Mouse (Mus musculus) midbrain, embryonic 10.5 days (tissue): ENCODE results near the gene Tktl1. TPM values are rescaled to one million over a fixed set of nuclear protein-coding genes. Genes with fewer than 3 reads are reported as not detected.
"Not testable (repeated sequence)": the region's sequence is repeated elsewhere in the genome, so short reads cannot be mapped to it uniquely, and the experiment has no call there.

Experiments used
- DNase-seq: peaks from one replicate; pipeline ENCODE4 v3.0.0-alpha.2; 2017; ENCODE audit warnings: low spot score
- H3K27ac ChIP-seq: fragments of 300-500 bp; sonication (generic); replicated peaks from 2 replicates; pipeline ENCODE4 v1.5.1; 2016; ENCODE audit warnings: mild to moderate bottlenecking
- H3K27me3 ChIP-seq: fragments of 300-500 bp; sonication (generic); 2 replicates; pipeline ENCODE4 v1.6.1; 2016; ENCODE audit warnings: low read depth, mild to moderate bottlenecking; ENCODE audit not compliant: poor library complexity, severe bottlenecking
- H3K36me3 ChIP-seq: fragments of 300-500 bp; sonication (generic); 2 replicates; pipeline ENCODE4 v1.6.1; 2016; ENCODE audit warnings: mild to moderate bottlenecking, moderate library complexity
- H3K4me1 ChIP-seq: fragments of 300-500 bp; sonication (generic); 2 replicates; pipeline ENCODE4 v1.6.1; 2016
- H3K4me3 ChIP-seq: fragments of 300-500 bp; sonication (generic); 2 replicates; pipeline ENCODE4 v1.5.1; 2016; ENCODE audit warnings: mild to moderate bottlenecking, moderate library complexity
- H3K9me3 ChIP-seq: fragments of 300-500 bp; sonication (generic); replicated peaks from 2 replicates; pipeline ENCODE4 v1.6.1; 2016; ENCODE audit warnings: mild to moderate bottlenecking
- WGBS: fragments of 180-500 bp; shearing (Covaris S2); methylation state at CpG from one replicate; pipeline ENCODE4 v1.1.7; 2016; 5-methylcytosine and 5-hydroxymethylcytosine counted together
- polyA plus RNA-seq: library from polyadenylated mRNA; unstranded; fragments of >200 nt; fragmentation: Nextera tagmentation; extraction: Ambion mirVana; gene quantifications from 2 replicates; pipeline ENCODE4 v1.2.1, GENCODE M21; 2016

The Tktl1 gene
- not detected in 2 replicates for polyA plus RNA-seq

- Histone ChIP-seq H3K27ac (no peak within 1 kb of the TSS), H3K4me3 (no peak within 1 kb of the TSS), H3K9me3 (no peaks in the 10 kb centered on the region), H3K4me1 (no peaks in the 10 kb centered on the region), H3K36me3 (no peaks in the 10 kb centered on the region), H3K27me3 (no peaks in the 10 kb centered on the region)
- no peak for DNase-seq
- WGBS: 90% methylated on average over 17 of the region's 17 CpGs
Measured at GRCm38 (mm10) chrX:74176959-74177358, at the start of gene Tktl1. Tktl1 (plus strand) TSS chrX:74177259.

- not testable (repeated sequence) for H3K27me3 ChIP-seq, H3K4me3 ChIP-seq, DNase-seq, H3K4me1 ChIP-seq, H3K9me3 ChIP-seq, H3K36me3 ChIP-seq, H3K27ac ChIP-seq
- 36% methylated on average over 1 of the region's 1 CpGs for WGBS
Measured at GRCm38 (mm10) chrX:74135263-74135662, 41.8 kb upstream of the Tktl1 start, which contains the start of gene Mecp2. Mecp2 (minus strand) TSS chrX:74135363.

- WGBS: 94% methylated on average over 1 of the region's 1 CpGs
- Histone ChIP-seq H3K4me1 (no peaks in the 10 kb centered on the region), H3K4me3 (no peak within 1 kb of the TSS), H3K27me3 (no peaks in the 10 kb centered on the region), H3K9me3 (no peaks in the 10 kb centered on the region), H3K36me3 (no peaks in the 10 kb centered on the region), H3K27ac (no peak within 1 kb of the TSS)
- DNase-seq: no peak
Measured at GRCm38 (mm10) chrX:74167738-74168137, 9.3 kb upstream of the Tktl1 start, which contains the start of gene Tex28. Tex28 (minus strand) TSS chrX:74167838.

GRCm38 (mm10) chrX:74203556-74203955, 26.5 kb downstream of the Tktl1 start:
- H3K4me1 ChIP-seq: no peaks in the 10 kb centered on the region
- H3K27ac ChIP-seq: no peak overlapping the region
- H3K36me3 ChIP-seq: no peaks in the 10 kb centered on the region
- DNase-seq: no peak
- no peaks in the 10 kb centered on the region for H3K9me3 ChIP-seq
- WGBS: 90% methylated on average over 2 of the region's 2 CpGs
- no peaks in the 10 kb centered on the region for H3K27me3 ChIP-seq
- H3K4me3 ChIP-seq: no peak overlapping the region

GRCm38 (mm10) chrX:74218496-74218895, 41.4 kb downstream of the Tktl1 start:
- Histone ChIP-seq H3K36me3 (peaks cover 14% of the 10 kb centered on the region), H3K27me3 (no peaks in the 10 kb centered on the region), H3K4me3 (no peak overlapping the region), H3K9me3 (no peaks in the 10 kb centered on the region), H3K27ac (no peak overlapping the region), H3K4me1 (no peaks in the 10 kb centered on the region)
- DNase-seq: no peak
- 94% methylated on average over 4 of the region's 4 CpGs for WGBS

- WGBS: 63% methylated on average over 13 of the region's 13 CpGs
- Histone ChIP-seq H3K27me3 (no peaks in the 10 kb centered on the region), H3K27ac (no peak overlapping the region), H3K4me3 (no peak overlapping the region), H3K9me3 (no peaks in the 10 kb centered on the region), H3K4me1 (no peaks in the 10 kb centered on the region), H3K36me3 (peaks cover 23% of the 10 kb centered on the region)
- DNase-seq: no peak
Measured at GRCm38 (mm10) chrX:74219449-74219848, 42.4 kb downstream of the Tktl1 start.

- H3K27ac ChIP-seq, H3K4me1 ChIP-seq, H3K9me3 ChIP-seq, H3K4me3 ChIP-seq, DNase-seq, H3K27me3 ChIP-seq: not testable (repeated sequence)
- peaks cover 30% of the 10 kb centered on the region for H3K36me3 ChIP-seq
- 50% methylated on average over 1 of the region's 1 CpGs for WGBS
Measured at GRCm38 (mm10) chrX:74220099-74220498, 43.0 kb downstream of the Tktl1 start.

- Histone ChIP-seq H3K27ac (no peak overlapping the region), H3K9me3 (no peaks in the 10 kb centered on the region), H3K4me1 (no peaks in the 10 kb centered on the region), H3K27me3 (no peaks in the 10 kb centered on the region), H3K4me3 (no peak overlapping the region), H3K36me3 (peaks cover 100% of the 10 kb centered on the region)
- WGBS: 77% methylated on average over 1 of the region's 1 CpGs
- DNase-seq: no peak
Measured at GRCm38 (mm10) chrX:74230038-74230437, 53.0 kb downstream of the Tktl1 start.

- Histone ChIP-seq H3K36me3 (peaks cover 100% of the 10 kb centered on the region), H3K27me3 (no peaks in the 10 kb centered on the region), H3K27ac (no peak overlapping the region), H3K4me3 (no peak overlapping the region), H3K4me1 (no peaks in the 10 kb centered on the region), H3K9me3 (no peaks in the 10 kb centered on the region)
- no peak for DNase-seq
- 99% methylated on average over 5 of the region's 5 CpGs for WGBS
Measured at GRCm38 (mm10) chrX:74233196-74233595, 56.1 kb downstream of the Tktl1 start.

GRCm38 (mm10) chrX:74240332-74240731, 63.3 kb downstream of the Tktl1 start:
- no peaks in the 10 kb centered on the region for H3K27me3 ChIP-seq
- WGBS: 91% methylated on average over 4 of the region's 4 CpGs
- H3K4me1 ChIP-seq: peaks cover 11% of the 10 kb centered on the region
- H3K9me3 ChIP-seq: no peaks in the 10 kb centered on the region
- peaks cover 86% of the 10 kb centered on the region for H3K36me3 ChIP-seq
- H3K4me3 ChIP-seq: no peak overlapping the region
- DNase-seq: no peak
- no peak overlapping the region for H3K27ac ChIP-seq

- H3K27me3 ChIP-seq: no peaks in the 10 kb centered on the region
- no peak for DNase-seq
- H3K4me3 ChIP-seq: peak overlapping the region; percentile 67
- H3K9me3 ChIP-seq: no peaks in the 10 kb centered on the region; the same call in 1 of the 2 replicates
- H3K27ac ChIP-seq: no peak overlapping the region
- 90% methylated on average over 2 of the region's 2 CpGs for WGBS
- H3K36me3 ChIP-seq: peaks cover 55% of the 10 kb centered on the region
- H3K4me1 ChIP-seq: peaks cover 11% of the 10 kb centered on the region
Measured at GRCm38 (mm10) chrX:74243396-74243795, 66.3 kb downstream of the Tktl1 start.

GRCm38 (mm10) chrX:74243807-74244206, 66.7 kb downstream of the Tktl1 start:
- Histone ChIP-seq H3K4me3 (peak overlapping the region; percentile 67), H3K27ac (peak overlapping the region; percentile 91), H3K4me1 (peaks cover 11% of the 10 kb centered on the region), H3K27me3 (no peaks in the 10 kb centered on the region), H3K9me3 (no peaks in the 10 kb centered on the region; the same call in 1 of the 2 replicates), H3K36me3 (peaks cover 51% of the 10 kb centered on the region)
- DNase-seq: no peak
- WGBS: 78% methylated on average over 3 of the region's 3 CpGs

- DNase-seq: peak; percentile 37
- H3K36me3 ChIP-seq: peaks cover 42% of the 10 kb centered on the region
- H3K4me1 ChIP-seq: peaks cover 16% of the 10 kb centered on the region
- H3K9me3 ChIP-seq: peaks cover 2% of the 10 kb centered on the region; the same call in 1 of the 2 replicates
- WGBS: 10% methylated on average over 3 of the region's 3 CpGs
- peak overlapping the region; percentile 91 for H3K27ac ChIP-seq
- peak overlapping the region; percentile 67 for H3K4me3 ChIP-seq
- no peaks in the 10 kb centered on the region for H3K27me3 ChIP-seq
Measured at GRCm38 (mm10) chrX:74244614-74245083, 67.6 kb downstream of the Tktl1 start.
